Mouse (Mus musculus) neural tube, embryonic 12.5 days (tissue): ENCODE measurements around the gene Plac8. TPM values are rescaled to one million over a fixed set of nuclear protein-coding genes. Genes with fewer than 3 reads are reported as not detected.

ENCODE experiments used
- ATAC-seq: fragments of 200-750 bp; cut with Nextera tagmentation; 2 replicates; pipeline ENCODE4 v1.8.0; 2017; ENCODE audit warnings: low read depth, mild to moderate bottlenecking, moderate TSS enrichment, moderate library complexity; ENCODE audit not compliant: low FRiP score
- H3K27ac ChIP-seq: fragments of 300-500 bp; sonication (generic); 2 replicates; pipeline ENCODE4 v1.5.1; 2016
- H3K27me3 ChIP-seq: fragments of 300-500 bp; sonication (generic); replicated peaks from 2 replicates; pipeline ENCODE4 v1.6.1; 2016; ENCODE audit warnings: mild to moderate bottlenecking
- H3K36me3 ChIP-seq: fragments of 300-500 bp; sonication (generic); 2 replicates; pipeline ENCODE4 v1.6.1; 2016; ENCODE audit warnings: mild to moderate bottlenecking
- H3K4me1 ChIP-seq: fragments of 300-500 bp; sonication (generic); 2 replicates; pipeline ENCODE4 v1.6.1; 2016
- H3K4me2 ChIP-seq: fragments of 300-500 bp; sonication (generic); replicated peaks from 2 replicates; pipeline ENCODE4 v1.6.1; 2016; ENCODE audit warnings: mild to moderate bottlenecking
- H3K4me3 ChIP-seq: fragments of 300-500 bp; sonication (generic); 2 replicates; pipeline ENCODE4 v1.5.1; 2016
- H3K9ac ChIP-seq: fragments of 300-500 bp; sonication (generic); 2 replicates; pipeline ENCODE4 v1.6.1; 2016; ENCODE audit warnings: mild to moderate bottlenecking
- H3K9me3 ChIP-seq: fragments of 300-500 bp; sonication (generic); 2 replicates; pipeline ENCODE4 v1.6.1; 2016; ENCODE audit warnings: mild to moderate bottlenecking
- WGBS: fragments of 180-500 bp; shearing (Covaris S2); methylation state at CpG from one replicate; pipeline ENCODE4 v1.1.7; 2016; 5-methylcytosine and 5-hydroxymethylcytosine counted together
- polyA plus RNA-seq: library from polyadenylated mRNA; unstranded; fragments of >200 nt; fragmentation: Nextera tagmentation; extraction: Ambion mirVana; gene quantifications from 2 replicates; pipeline ENCODE4 v1.2.1, GENCODE M21; 2016

Plac8 gene
- polyA plus RNA-seq, 1 experiment from 2014 or later, result 1.9 TPM

DNA sequence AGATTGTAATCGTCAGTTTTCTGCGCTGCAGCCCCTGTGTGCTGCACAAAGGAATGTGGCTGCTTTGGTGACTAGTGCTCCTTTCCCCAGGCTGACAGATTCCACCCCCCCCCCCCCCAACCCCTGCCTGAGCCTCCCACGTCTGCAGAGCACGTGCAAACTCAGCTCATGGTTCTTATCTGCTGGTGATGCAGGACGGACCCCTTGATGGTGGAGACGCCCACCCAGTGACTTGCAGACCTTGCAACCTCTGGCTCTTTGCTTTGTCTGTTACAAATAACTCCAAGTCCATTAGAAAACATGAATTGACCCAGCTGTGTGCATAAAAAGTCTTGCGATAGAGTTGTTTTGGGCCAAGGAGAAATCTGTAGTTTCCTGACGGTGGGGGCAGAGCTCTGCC is 1.3 kb downstream of the Plac8 start:
- 48% methylated on average over 8 of the region's 8 CpGs for WGBS
- Histone ChIP-seq H3K9ac (no peak overlapping the region), H3K36me3 (no peaks in the 10 kb centered on the region), H3K4me1 (no peaks in the 10 kb centered on the region), H3K4me3 (no peak overlapping the region), H3K27me3 (no peaks in the 10 kb centered on the region), H3K27ac (no peak overlapping the region), H3K9me3 (no peaks in the 10 kb centered on the region), H3K4me2 (no peak overlapping the region)
- no peak for ATAC-seq

DNA sequence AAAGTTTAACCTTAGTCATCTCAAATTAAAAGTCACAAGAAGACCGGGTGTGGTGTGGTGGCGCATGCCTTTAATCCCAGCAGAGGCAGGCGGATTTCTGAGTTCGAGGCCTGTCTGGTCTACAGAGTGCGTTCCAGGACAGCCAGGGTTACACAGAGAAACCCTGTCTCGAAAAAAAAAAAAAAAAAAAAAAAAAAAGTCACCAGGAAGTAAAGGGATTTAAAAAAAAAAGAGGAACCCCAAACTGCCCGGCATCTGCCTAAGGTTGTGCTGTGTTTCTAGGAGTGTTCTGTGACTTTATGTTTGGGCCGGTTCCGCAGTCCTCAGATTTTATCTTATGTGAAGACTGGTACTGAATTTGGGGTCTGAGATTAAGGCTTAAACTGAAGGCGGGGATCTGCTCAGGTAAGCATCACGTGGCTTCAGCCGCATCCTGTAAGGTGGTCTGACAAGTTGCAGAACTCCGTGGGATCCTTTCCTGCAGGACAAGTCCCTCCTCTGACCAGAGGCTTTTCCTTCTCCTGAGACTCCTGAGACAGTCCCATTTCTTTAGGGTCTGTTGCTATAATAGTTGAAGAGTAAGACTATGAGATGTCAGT is 1.9 kb downstream of the Plac8 start:
- Histone ChIP-seq H3K9me3 (no peaks in the 10 kb centered on the region), H3K9ac (no peak overlapping the region), H3K27ac (no peak overlapping the region), H3K27me3 (no peaks in the 10 kb centered on the region), H3K4me1 (no peaks in the 10 kb centered on the region), H3K4me3 (no peak overlapping the region), H3K36me3 (no peaks in the 10 kb centered on the region), H3K4me2 (no peak overlapping the region)
- no peak for ATAC-seq
- 84% methylated on average over 13 of the region's 13 CpGs for WGBS

DNA sequence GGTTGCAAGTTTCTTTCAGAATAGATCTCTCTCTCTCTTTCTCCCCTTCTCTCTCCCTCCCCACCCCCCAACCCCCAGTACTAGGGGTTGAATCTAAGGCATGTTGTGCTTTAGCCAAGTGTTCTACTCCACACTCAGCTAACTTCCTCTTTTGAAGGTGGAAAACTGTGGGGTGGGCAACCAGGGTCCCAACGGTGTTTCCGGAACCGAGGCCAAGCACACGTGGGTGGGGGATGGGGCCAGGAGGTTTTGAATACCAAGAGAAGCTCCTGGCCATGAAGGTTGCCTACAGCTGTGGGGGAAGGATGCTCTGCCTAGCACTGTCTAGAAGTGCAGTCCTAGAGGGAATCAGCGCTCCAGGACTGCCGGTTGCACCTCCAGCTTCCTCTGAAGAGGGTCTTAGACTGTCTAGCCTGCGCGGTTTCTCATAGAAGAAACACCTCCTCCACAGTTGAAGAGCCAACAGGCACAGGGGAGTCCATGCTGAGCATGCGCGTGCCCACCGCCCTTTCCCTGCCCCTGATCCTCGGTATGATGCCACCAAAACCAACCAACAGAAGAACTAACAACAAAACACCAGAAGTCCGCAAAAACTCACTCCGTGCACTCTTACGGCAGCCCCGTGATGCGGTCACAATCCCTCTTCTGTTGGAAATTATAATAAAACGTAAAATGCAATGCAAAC is 2.7 kb downstream of the Plac8 start:
- Histone ChIP-seq H3K36me3 (no peaks in the 10 kb centered on the region), H3K4me3 (no peak overlapping the region), H3K9ac (no peak overlapping the region), H3K27me3 (no peaks in the 10 kb centered on the region), H3K4me2 (no peak overlapping the region), H3K27ac (no peak overlapping the region), H3K9me3 (no peaks in the 10 kb centered on the region), H3K4me1 (no peaks in the 10 kb centered on the region)
- ATAC-seq, result no peak
- WGBS, result 80% methylated on average over 18 of the region's 18 CpGs

DNA sequence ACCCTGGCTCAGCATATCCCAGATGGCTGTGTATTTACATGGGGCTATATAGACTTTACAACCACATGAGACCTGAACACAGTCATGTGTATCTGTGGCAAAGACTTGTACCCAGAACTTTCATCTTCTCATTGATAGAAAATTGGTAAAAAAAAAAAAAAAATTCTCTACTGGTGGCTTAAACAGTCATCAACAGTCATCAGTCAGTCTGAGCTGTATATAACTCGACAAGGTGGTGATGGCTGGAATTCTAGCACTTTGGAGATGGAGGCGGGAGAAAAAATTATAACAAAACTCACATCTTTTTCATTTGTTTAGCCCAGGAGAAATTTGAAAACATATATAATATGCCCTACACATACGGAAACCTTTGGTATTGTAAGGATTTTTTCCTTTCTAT is 3.2 kb downstream of the Plac8 start:
- Histone ChIP-seq H3K36me3 (no peaks in the 10 kb centered on the region), H3K4me1 (no peaks in the 10 kb centered on the region), H3K9me3 (no peaks in the 10 kb centered on the region), H3K4me2 (no peak overlapping the region), H3K9ac (no peak overlapping the region), H3K27me3 (no peaks in the 10 kb centered on the region), H3K27ac (no peak overlapping the region), H3K4me3 (no peak overlapping the region)
- no peak for ATAC-seq
- 93% methylated on average over 3 of the region's 3 CpGs for whole genome bisulfite sequencing

DNA sequence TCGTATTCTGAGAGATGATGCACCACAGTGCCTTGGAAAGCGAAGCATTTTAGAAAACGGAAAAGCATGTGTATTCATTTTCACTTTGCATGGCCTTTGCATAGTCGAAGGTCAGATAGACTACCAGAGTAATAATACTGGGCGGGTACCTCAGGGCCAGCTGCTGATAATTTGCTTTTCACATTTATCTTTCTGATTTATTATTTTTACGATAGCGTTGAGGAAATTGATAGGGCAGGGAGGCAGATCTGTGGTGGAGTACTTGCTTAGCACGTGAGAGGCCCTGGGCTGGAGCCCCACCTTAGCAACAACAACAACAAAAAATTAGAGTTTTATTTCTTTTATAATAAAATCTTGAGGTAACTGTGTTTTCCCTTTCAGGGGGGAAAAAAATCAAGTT is 3.9 kb downstream of the Plac8 start:
- Histone ChIP-seq H3K9me3 (no peaks in the 10 kb centered on the region), H3K4me1 (no peaks in the 10 kb centered on the region), H3K36me3 (no peaks in the 10 kb centered on the region), H3K4me3 (no peak overlapping the region), H3K27me3 (no peaks in the 10 kb centered on the region), H3K4me2 (no peak overlapping the region), H3K27ac (no peak overlapping the region), H3K9ac (no peak overlapping the region)
- 87% methylated on average over 8 of the region's 8 CpGs for WGBS
- ATAC-seq, result no peak

DNA sequence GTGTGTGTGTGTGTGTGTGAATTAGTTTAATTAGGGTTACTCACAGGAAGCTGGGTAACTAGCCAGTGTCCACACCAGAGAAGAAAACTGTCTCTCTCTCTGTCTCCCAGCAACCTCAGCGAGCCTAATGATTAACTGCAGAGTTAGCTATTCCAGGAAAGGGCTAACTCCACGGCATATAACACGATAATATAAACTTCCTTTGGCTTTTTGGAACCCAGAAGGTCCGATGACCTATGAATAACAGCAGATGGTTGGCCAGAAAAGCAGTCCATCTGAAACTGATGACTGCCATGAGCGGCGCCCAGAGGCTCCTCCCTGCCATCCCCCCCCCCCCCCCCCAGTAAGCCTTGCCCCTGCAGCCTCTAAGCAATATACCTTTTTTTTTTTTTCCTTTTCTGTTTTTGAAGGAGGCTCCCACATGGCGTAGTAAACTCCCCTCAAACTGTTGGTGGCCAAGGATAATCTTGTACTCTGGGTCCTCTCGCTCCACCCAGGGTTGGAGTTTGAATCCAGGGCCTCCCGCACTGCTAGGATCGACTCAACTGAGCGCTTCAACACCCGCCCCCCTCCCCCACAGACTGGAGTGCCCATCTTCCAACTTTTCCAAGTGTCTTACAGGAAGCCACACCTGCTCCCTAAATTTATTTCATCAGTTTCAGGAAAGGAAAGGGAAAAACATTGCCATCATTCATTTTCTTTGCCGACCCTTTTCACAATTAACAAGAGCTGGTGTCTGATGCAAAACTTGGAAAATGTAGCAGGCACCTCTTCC is 4.6 kb downstream of the Plac8 start:
- 87% methylated on average over 13 of the region's 13 CpGs for WGBS
- Histone ChIP-seq H3K27ac (no peak overlapping the region), H3K27me3 (no peaks in the 10 kb centered on the region), H3K4me2 (no peak overlapping the region), H3K36me3 (no peaks in the 10 kb centered on the region), H3K4me3 (no peak overlapping the region), H3K9me3 (no peaks in the 10 kb centered on the region), H3K9ac (no peak overlapping the region), H3K4me1 (no peaks in the 10 kb centered on the region)
- ATAC-seq, result no peak

DNA sequence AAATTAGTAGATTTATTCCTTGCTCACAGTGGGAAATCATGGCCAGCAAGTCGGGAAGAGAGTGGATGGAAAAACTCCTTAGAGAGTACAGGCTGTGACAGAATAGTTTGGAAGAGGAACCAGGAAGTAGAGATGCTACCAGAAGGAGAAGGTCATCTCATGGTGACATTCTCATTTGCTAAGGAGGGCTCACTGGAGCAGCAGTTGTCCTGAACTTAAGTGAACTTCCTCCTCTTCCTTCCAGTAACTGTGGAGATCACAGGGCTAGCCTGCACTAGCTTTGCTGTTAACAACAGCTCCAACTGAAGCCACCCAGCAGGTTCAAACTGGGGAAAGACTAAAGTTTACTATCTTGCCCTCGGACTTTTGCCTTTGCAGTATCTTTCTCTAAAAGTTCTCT is 5.2 kb downstream of the Plac8 start:
- H3K4me1 ChIP-seq, result no peaks in the 10 kb centered on the region
- H3K9me3 ChIP-seq, result no peaks in the 10 kb centered on the region
- no peak overlapping the region for H3K9ac ChIP-seq
- no peak for ATAC-seq
- H3K27ac ChIP-seq, result no peak overlapping the region
- H3K4me3 ChIP-seq, result no peak overlapping the region
- 69% methylated on average over 2 of the region's 2 CpGs for WGBS
- no peaks in the 10 kb centered on the region for H3K36me3 ChIP-seq
- H3K27me3 ChIP-seq, result no peaks in the 10 kb centered on the region
- no peak overlapping the region for H3K4me2 ChIP-seq

DNA sequence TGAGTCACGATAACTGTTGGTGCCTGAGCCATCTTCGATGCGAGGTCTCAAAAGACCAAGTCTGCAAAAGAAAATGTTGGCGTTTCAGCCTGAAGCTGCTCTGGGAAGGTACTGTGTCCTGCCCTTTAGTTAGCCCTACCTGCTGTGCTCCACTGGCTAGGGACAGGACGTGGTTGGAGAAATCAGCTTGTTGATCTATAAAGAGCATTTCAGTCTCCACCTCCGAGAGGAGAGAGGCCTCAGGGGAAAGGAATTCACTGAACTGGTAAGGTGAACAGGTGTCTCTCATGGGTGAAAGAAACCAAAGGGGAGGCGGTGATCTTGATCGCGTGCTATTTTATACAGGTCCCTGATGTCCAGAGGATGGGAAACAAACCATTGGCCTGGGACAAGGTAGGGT is 9.3 kb downstream of the Plac8 start:
- Histone ChIP-seq H3K4me2 (no peak overlapping the region), H3K4me1 (no peaks in the 10 kb centered on the region), H3K27me3 (no peaks in the 10 kb centered on the region), H3K36me3 (no peaks in the 10 kb centered on the region), H3K4me3 (no peak overlapping the region), H3K27ac (no peak overlapping the region), H3K9me3 (no peaks in the 10 kb centered on the region), H3K9ac (no peak overlapping the region)
- 85% methylated on average over 9 of the region's 9 CpGs for WGBS
- ATAC-seq, result no peak

DNA sequence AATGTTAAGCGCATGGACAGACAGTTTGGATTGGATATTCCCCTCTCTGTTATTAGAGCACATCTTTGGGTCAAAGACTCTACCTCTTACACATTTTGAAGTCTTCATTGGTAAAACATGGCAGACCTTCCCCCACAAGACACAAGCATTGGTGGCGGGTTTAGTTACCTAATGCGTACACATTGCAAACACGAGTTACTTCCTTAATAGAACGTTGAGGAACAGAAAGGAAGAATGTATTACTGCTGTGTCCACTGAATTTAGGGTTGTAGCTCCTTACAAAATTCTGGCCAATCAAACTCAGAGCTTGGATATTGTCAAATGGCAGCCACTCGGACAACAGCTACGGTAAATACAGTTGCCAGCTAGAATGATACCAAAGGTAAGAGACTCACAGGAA is 12.7 kb downstream of the Plac8 start:
- WGBS, result 95% methylated on average over 7 of the region's 7 CpGs
- H3K4me3 ChIP-seq, result no peak overlapping the region
- no peak for ATAC-seq
- H3K4me2 ChIP-seq, result no peak overlapping the region
- H3K9me3 ChIP-seq, result no peaks in the 10 kb centered on the region
- H3K9ac ChIP-seq, result no peak overlapping the region
- H3K27me3 ChIP-seq, result no peaks in the 10 kb centered on the region
- no peaks in the 10 kb centered on the region for H3K36me3 ChIP-seq
- H3K4me1 ChIP-seq, result no peaks in the 10 kb centered on the region
- H3K27ac ChIP-seq, result no peak overlapping the region

DNA sequence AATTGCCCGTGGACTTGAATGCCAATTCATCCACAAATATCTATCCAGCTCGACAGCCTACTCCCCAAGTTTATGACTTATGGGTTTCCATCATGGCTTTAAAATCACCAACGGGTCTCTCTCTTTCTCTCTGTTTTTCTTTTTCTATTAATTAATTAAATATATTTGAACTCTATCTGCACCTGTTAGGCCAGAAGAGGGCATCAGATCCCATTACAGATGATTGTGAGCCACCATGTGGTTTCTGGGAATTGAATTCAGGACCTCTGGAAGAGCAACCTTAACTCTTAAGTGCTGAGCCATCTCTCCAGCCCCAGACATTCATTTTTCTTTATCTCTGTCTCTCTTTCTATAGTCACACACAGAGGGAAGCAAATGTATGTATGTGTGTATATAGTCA is 13.3 kb downstream of the Plac8 start:
- Histone ChIP-seq H3K4me2 (no peak overlapping the region), H3K36me3 (no peaks in the 10 kb centered on the region), H3K9ac (no peak overlapping the region), H3K27ac (no peak overlapping the region), H3K9me3 (no peaks in the 10 kb centered on the region), H3K4me1 (no peaks in the 10 kb centered on the region), H3K4me3 (no peak overlapping the region), H3K27me3 (no peaks in the 10 kb centered on the region)
- 91% methylated on average over 3 of the region's 3 CpGs for WGBS
- ATAC-seq, result no peak

DNA sequence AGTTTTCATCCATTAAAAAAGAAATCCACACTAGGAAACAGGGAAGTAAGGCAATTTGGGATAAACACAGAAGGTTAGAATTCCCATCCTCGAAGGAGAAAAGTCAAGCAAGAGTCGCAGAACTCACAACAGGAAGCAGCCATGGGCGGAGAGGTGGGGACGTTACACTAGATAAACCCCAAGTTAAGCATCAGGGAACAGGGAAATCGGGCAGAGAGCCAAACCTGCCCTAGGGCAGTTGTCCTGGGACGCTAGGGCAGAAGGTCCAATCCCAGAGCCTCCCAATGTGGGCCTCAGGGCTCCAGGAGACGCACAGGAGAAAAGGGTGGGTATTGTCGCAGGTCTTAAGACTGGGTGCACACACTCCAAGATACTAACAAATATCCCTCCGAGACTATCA is 14.5 kb downstream of the Plac8 start:
- Histone ChIP-seq H3K4me3 (no peak overlapping the region), H3K4me1 (no peaks in the 10 kb centered on the region), H3K9ac (no peak overlapping the region), H3K36me3 (no peaks in the 10 kb centered on the region), H3K27me3 (no peaks in the 10 kb centered on the region), H3K4me2 (no peak overlapping the region), H3K27ac (no peak overlapping the region), H3K9me3 (no peaks in the 10 kb centered on the region)
- ATAC-seq, result no peak
- WGBS, result 81% methylated on average over 9 of the region's 9 CpGs

DNA sequence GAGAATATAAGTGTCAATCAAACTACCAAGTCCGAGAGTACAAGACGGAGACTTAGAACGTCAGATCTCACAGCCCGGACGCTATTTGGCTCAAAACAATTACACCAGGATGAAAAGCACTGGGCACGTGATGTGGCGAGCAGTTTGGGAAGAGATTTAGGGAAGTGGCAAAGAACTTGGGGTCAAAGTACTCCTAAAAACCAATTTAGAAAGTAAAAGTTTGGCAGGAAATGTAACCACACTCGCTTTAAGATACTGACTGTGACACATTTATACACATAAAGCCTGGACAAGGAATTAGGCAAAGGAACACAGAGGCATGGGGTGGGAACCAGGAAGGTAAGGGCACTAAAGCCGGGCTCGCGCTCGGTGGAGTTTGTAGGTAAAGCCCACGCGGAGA is 15.0 kb downstream of the Plac8 start:
- H3K9ac ChIP-seq, result no peak overlapping the region
- no peaks in the 10 kb centered on the region for H3K27me3 ChIP-seq
- H3K27ac ChIP-seq, result no peak overlapping the region
- WGBS, result 89% methylated on average over 14 of the region's 14 CpGs
- no peak overlapping the region for H3K4me3 ChIP-seq
- ATAC-seq, result no peak
- H3K9me3 ChIP-seq, result no peaks in the 10 kb centered on the region
- H3K36me3 ChIP-seq, result no peaks in the 10 kb centered on the region
- no peaks in the 10 kb centered on the region for H3K4me1 ChIP-seq
- H3K4me2 ChIP-seq, result no peak overlapping the region

DNA sequence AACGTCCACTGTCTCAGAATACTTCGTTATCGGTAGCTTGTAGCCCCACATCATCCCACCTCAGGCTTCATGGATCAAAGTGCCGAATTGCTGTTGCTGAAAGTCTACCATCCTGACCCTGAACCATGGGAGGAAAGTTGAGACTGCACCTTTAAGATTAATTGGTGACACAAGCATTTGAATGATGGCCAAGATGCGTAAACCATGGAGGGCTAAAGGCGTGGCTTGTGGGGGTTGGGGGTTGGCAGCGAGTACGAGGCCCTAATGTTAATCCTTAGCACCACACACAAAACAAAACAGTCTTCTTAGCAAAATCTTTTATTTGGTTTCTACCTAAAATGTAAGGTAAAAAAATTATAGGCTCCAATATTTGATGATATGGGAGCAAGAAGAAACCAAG is 18.6 kb downstream of the Plac8 start:
- 78% methylated on average over 8 of the region's 8 CpGs for WGBS
- ATAC-seq, result no peak
- Histone ChIP-seq H3K9ac (no peak overlapping the region), H3K27ac (no peak overlapping the region), H3K4me2 (no peak overlapping the region), H3K27me3 (no peaks in the 10 kb centered on the region), H3K36me3 (peaks cover 16% of the 10 kb centered on the region), H3K9me3 (no peaks in the 10 kb centered on the region), H3K4me1 (no peaks in the 10 kb centered on the region), H3K4me3 (no peak overlapping the region)
